Mouse (Mus musculus) skeletal muscle tissue, adult 2 months (tissue): ENCODE results near the gene Lkaaear1.

ENCODE experiments used
- DNase-seq: peaks from one replicate; pipeline ENCODE4 v3.0.0-alpha.2; 2012; ENCODE audit warnings: low read depth, low spot score

Lkaaear1 gene

DNA sequence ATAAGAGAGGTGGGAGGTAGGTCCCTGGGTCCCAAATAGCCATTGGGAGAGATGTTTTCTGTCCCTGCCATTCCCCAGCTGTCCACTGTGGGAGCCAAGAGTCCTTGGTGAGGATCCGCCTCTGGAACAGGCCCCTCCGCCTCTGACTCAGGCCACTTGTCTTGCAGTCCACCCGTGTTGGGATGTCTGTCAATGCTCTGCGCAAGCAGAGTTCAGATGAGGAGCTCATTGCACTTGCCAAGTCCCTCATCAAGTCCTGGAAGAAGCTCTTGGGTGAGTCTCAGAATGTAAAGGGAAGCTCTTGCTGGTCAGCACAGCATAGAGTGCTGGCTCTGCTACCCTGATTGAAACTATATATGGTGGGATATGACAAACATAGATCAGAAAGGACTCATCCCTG lies 14.9 kb downstream of the Lkaaear1 start:
- no peak for DNase-seq

DNA sequence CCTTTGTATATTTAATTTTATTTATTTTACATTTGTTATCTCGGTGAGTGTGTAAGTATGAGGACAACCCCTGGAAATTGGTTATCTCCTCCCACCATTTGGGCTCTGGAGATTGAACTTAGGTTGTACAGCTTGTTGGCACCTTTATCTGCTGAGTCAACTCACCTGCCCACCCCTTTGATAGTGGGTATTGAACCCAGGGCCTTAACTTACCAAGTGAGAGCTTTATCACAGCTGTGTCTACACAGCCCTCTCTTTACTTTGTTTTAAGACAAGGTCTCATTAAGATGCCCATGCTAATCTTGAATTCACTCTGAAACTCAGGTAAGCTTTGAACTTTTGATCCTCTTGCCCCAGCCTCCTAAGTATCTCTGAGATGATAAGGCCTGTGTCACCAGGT lies 16.3 kb downstream of the Lkaaear1 start:
- DNase-seq: no peak

DNA sequence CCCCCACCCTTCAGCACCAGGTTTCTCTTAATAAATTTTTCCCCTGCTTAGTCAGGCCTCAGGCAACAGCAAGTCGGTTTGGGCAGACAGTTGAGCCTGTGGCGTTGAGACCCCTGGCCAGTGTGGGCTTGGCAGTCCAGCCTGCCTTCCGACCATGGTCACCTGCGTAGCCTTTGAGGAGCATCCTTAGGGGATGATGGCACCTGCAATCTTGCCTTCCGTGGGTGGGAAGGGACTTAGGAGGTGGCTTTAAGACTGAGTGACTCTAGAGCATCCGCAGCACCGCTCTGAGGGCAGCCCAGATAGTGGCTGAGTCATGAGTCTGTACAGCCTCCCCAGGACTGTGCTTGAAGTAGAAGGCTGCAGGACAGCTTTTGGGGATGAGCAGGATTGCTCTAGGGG lies 17.5 kb downstream of the Lkaaear1 start:
- no peak for DNase-seq

DNA sequence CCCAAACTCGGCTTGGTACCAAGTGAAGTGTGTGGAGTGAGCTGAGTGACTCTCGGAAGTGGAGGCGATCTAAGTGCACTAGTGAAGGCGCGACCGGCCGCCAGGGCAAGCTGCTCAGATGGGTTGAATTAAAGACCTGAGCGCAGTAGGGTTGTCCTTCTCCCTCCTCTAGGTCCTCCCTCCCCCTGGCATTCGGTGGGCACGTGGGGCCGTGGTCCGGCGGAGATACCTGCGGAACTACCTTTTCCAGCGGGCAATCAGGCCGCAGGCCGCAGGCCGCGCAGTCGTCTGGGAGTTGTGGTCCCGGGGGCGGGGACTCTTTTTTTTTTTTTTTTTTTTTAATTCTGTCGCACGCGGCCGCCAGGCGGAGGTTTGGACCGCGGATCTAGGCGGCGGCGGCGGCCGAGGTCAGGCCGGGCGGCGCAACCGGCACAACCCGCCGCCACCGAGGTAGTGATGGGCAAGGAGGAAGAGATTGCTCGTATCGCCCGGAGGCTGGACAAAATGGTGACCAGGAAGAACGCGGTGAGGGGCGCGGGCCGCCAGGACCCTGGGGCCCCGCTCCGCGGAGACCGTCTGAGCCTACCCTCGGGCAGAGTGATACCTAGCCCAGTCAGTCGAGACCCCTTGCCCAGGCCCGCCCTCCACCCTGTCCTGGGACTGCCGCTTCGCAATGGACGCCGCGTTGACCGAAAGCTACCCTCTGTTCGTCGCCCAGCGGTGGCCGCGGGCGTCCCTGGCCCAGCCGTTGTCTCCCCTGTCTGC lies 18.1 kb downstream of the Lkaaear1 start, which contains the start of gene Tcea2:
Gene Tcea2 (plus strand): TSS at position 360 of the 765 bp plus-strand sequence.
- DNase-seq: peak; percentile 64

DNA sequence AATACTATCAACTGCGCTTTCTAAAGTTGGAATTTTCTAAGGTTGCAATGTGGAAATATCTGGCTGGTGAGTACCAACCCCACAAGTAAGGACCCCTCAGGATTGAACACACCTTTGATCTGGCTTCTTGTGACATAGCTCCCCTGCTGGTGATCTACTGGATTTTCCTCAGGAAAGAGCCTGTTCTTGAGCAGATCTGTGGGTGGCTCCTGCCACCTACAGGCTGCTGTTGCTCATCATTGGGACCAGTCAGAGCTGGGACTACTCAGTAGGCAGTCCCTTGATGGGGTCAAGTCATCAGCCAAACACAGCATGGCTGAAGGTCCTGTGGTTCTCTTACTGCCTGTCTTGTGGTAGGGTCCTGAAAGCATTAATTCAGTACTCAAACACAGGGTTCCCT lies 19.5 kb downstream of the Lkaaear1 start:
- peak; percentile 75 for DNase-seq

DNA sequence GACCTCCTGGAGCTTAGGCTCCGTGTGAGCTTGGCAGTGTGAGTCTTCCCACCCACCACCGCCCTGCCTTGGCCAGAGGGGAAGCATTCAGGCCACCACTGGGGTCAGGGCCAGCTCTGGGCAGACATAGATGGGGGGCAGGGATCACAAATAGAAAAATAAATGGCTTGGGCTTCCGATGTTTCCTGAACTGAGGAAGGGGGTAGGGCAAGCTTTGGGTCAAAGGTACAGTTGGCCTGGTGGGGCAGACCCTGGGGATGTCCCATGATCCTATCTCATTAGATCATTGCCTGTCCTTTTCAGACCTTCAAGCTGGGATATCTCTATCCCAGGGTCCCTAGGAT lies 20.5 kb downstream of the Lkaaear1 start:
- DNase-seq: no peak

DNA sequence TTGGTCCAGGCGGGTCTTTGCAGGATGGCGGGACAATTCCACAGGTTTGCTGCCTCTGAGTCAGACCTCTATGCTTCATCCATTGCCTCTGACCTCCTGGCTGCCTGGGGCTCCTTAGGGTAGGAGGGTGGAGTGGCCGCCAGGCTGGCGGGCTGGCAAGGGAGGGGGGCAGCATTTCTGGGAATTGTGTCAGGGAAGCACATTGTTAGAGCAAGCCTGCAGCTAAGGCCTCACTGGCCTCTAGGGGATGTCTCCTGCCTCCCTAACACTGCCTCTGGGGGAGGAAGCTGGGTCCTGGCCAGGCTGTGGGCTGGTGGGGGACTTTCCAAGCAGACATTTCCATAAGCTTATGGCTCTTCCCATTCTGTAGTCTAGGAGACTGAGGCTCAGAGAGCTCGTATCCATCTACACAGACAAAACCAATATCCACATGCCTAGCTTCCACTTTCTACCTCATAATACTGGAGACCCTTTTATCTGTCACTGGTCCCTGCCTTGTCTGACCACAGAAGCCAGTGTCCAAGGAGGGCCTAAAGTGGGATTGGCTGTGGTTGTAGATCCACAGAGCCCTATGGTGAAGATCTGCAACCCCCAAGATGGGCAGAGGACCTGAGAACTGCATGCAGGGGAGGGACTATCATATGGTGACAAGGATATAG lies 21.0 kb downstream of the Lkaaear1 start:
- peak; percentile 22 for DNase-seq

DNA sequence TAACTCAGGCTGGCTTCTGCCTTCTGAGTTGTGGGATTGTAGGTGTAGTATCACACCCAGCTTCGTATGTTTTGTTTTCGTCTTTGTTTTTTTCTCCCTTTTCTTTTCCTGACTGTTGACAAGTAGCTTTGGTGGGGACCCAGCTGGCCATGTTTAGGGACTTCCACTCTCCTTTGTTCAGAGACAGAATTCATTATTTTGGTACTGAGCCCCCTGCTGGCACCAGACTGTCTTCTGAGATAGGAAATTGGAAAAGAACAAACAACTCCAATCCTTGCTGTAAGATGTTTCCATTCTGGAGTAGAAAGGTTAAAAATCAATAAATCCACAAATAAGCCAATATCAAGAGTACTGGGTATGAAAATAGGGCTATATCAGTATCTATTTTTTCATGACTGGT lies 21.8 kb downstream of the Lkaaear1 start:
- DNase-seq: no peak

DNA sequence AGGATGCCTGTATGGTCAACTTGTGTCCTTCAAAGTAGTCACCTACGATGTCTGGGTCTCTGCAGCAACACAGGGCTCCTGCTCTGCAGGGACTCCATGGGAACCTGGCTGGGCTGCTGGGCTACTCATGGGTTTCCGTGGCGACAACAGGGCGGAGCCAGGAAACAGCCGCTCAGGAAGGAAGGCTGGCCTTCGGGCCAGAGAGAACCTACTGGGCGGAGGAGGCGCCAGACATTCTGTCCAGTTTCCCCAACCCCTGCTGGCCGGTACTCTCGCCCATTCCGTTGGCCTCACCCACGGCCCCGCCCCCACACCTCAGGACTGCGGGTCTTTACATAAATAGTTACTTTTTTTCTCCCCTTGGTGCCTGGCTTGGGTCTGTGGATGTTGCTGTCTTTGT lies 22.8 kb downstream of the Lkaaear1 start:
- DNase-seq: peak; percentile 47

DNA sequence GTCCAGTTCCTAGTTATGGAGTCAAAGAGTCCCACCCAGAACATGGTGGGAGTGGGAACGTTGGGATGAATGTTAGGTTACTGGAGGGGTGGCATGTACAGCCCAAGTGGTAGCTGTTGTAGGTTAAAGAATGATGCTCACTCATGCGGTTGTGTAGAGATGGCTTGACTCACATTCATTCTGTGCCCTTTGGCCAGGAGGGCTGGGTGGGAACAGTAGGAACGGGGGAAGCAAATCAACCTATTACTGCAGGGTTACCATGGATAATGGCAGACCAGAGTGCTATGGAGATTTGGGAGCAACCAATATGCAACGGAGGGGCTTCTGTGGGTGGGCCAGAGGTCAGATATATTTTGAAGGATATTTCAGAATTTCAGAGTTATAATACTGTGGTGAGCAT lies 23.3 kb downstream of the Lkaaear1 start:
- DNase-seq: no peak

DNA sequence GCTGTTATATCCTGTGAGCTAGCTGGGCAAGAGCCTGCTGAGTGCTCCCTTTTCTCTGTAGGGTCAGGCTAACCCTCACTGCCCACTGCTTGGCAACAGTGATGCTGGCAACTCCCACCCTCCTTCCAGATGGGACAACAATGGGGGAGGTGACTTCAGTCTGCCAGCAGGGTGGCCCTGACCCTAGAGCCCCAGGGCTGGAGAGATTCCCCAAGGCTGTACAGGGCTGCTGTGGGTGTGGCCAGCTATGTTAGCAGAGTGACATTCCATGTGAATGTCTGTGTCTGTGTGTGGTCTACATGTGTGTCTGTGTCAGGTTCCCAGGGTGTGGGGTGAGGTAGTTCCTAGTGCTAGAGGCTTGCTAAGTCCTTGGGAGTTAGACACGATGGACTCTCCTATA lies 24.7 kb downstream of the Lkaaear1 start:
- no peak for DNase-seq

DNA sequence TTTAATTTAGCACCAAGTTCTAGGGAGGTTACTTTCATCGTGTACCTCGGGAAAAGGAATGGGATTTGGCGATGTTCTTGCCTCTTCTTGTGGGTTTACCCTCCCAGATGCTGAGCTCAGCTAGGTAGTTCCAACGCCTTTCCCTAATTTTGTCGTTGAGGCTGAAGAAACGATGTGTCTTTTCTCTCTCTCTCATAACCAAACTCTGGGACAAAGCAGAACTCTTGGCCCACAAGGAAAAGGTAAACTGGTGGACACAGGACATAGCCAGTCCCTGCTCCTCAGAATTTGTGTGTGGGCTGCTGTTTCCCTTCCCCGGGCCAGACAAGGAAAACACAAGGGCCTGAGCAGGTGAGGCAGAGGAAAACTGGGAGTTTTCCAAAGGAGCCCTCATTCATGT lies 26.3 kb downstream of the Lkaaear1 start:
- no peak for DNase-seq

DNA sequence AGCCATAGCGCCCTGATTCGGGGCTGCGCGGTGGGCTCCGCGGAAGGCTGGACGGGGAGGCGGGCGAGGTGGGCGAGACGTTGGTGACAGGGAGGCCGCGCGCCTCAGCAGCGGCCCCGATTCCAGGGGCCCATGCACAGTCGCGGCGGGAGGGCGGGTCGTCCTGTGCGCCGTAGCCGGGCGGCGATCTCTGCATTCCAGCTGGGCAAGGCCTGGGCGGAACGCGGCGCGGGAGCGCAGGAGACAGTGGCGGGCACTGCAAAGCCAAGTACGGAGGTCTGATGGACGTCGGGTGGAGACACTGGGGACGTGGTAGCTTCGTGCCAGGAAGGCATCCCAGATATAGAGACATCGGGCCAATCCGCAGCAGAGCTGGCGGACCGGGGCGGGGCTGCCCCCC lies 26.9 kb downstream of the Lkaaear1 start, which contains the start of gene Sox18:
Gene Sox18 (minus strand): TSS at position 315 of the 400 bp plus-strand sequence.
- DNase-seq: peak; percentile 25

DNA sequence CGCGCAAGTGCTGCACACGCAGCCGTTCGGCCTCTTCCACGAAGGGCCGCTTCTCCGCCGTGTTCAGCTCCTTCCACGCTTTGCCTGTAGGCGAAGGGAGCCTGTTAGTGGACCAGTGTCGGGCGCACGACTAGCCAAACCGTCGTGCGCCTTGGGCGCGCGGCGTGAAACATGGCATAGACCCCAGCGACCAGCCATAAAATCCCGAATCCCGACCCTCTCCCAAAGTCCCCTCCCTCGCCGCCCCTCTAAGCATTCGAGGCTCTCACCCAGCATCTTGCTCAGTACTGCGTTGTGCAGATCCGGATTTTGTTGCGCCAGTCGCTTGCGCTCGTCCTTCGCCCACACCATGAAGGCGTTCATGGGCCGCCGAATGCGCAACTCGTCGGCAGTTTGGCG lies 27.3 kb downstream of the Lkaaear1 start:
- DNase-seq: no peak

DNA sequence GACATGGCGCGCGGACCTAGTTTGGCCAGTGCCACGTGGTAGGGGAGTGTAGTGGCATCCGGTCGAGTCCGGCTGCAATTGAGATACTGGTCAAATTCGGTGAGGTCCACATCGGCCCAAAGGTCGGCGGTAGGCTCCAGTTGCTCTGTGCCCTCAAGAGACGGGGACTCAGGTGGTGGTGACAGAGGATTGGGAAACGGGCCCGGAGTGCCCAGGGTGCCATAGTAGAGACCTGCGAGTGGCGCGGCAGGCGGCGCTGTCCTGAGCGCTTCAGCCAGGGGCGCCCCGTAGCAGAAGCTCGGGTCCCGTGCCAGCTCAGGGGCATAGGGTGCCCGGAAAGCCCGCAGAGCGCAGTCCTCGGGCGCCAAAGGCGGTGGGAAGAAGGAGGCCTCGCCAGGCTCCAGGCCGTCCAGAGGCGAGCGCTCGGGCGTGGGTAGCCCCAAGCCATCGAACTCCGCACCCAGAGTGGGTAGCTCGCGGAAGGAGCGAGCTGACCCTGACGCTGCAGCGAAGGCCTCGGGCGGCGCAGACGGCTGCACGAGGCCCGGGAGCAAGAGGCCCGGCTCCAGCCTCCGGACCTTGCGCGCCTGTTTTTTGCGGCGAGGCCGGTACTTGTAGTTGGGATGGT lies 27.8 kb downstream of the Lkaaear1 start:
- no peak for DNase-seq

DNA sequence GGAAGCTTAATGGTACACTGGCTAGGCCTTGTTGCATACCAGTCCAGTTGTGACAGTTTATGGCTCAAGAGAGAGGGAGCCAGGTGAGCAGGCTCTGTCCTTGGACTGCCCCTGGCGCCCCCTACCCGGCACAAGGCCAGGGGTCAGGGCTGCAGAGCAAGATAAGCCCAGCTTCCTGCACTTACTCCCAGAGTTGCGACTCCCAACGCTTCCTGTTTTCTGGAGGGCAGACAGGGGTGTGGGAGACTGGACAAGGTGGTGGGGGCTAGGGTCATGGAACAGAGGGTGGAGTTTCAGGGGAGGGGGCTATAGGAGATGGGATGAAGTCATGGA lies 35.0 kb downstream of the Lkaaear1 start:
- no peak for DNase-seq

DNA sequence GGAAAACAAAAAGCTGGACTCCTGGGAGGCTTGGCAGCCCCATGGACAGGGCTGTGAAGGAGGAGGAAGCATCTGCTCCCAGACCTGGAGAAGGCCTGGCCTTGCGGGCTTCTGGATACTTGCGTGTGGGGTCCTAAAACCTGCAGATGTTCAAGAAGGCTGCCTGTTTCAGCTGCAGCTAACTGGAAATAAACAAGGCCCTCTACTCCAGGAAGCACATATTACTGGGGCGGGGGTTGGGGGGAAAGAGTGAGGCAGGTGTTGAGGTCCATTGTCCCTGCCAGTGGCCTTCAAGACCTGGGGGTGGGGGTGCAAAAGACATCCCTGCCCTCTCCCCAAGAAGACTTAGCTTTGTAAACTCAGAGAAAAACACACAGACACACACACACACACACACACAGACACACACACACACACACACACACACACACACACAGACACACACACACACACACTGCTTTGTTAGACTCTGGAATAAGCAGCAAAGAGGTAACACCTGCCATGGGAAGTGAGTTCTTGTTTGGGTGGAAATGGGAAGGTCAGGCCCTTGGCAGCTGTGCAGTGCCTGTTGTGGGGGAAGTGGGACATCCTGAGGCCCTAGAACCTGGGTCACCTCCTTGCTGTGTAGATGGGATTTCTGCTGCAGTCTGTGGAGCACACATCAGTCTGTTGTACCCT lies 35.5 kb downstream of the Lkaaear1 start:
- no peak for DNase-seq

DNA sequence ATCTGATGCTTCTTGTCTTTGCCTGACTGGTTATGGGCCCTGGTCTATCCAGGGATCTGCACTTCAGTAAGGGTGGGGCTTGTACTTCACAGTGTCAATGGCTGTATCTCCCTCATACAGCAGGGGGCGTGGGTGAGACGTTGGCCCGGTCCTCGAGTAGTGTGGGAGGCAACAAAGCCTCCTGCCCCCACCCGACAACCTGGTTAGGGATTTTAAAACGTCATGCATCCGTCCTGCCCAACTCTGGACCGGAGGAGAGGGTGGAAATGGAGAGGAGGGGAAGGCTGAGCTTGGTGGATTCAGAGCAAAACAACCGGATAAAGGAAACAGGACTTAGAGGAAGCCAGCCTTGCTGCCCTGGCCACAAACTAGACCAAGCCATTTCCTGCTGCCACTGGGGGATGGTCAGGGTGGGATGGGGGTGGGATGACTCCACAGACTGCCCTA lies 38.6 kb downstream of the Lkaaear1 start:
- DNase-seq: peak; percentile 58

DNA sequence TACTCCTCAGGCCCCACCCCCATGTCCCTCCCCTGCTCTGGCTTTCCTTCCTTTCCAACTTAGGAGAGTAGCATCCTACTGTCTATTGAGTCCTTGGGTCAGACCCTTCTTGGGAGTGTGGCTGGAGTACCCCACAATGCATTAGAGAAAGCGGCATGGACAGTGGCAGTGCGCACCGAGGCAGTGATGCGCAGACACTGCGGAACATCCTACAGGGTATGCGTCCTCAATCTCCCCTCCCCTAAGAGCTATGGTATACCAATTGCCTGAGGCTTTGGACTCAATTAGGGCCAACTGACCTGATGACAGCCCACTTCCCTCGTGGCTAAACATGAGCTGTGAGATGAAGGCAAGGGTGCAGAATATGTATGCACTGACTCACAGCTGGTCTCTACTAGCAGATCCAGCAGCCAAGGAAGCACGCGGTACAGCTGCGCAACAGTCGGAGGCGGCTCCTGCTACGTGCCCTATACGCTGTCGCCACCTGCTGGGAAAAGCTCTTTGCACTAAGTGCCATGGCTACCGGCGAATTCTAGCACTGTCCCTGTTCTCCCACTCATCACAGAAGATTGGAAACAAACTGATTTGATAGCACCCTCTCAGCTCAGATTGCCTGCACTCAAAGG lies 39.2 kb downstream of the Lkaaear1 start:
- DNase-seq: no peak

DNA sequence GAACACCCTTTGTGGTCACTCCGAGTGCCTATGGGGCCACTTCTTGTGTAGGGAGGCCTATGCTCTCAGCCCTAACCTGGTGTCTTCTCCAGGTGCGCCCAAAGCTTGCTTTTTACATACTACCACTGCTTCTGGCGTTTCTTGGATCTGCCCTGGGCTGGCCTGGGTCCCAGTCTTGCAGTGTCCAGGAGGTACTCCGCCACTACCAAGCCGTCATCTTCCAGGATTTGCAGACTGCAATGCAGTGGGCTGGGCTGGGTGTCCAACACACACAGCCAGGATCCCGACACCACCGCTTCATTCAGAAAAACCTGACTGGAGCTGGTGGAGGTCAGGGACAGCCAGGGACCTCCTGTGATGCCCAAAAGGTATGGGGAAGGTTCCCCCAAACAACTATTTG lies 39.7 kb downstream of the Lkaaear1 start:
- no peak for DNase-seq

DNA sequence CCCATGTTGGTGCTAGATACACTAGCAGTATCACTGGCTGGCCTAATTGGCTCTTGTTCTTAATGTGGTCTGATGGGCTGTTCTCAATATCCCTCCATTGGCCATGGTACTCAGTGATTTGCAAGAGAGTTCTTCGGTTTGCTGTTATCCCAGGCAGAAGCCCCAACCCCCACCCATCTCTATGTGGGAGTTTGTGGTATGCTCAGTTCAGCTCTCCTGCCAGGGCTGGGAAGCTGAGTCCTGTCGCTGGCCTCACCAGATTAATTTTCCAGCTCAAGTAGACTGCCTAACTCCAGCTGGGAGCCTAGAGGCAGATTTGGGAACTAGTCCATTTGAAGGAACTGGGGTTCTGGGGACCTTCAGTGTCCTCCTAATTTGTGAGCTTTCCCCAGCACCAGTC lies 40.8 kb downstream of the Lkaaear1 start:
- DNase-seq: no peak

DNA sequence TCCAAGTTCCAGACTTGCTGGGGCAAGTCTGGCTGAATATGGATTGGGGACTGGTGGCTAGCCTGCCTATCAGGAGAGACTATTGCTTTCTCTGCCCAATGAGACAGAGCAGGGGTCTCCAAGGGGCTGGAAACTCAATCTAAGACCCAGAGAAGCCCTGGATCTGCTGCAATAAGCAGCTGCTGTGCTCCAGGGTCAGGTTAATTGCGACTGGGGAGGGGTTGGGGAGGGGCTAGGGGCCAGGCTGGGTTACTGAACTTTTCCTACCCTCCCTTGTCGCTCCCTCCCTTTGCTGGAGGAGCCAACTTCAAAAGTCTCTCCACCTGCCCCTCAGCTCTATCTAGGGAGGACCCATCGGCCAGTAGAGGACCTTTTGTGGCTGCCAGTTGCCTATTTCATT lies 41.5 kb downstream of the Lkaaear1 start, which contains the start of gene Gm29797:
Gene Gm29797 (plus strand): TSS at position 301 of the 400 bp plus-strand sequence.
- DNase-seq: no peak
